Mouse (Mus musculus) megakaryocyte progenitor cell, adult 5-6 weeks (primary cell): Measurements from ENCODE around the gene Rsbn1. TPM values are rescaled to one million over a fixed set of nuclear protein-coding genes. Genes with fewer than 3 reads are reported as not detected.

Source experiments
- ATAC-seq: replicated peaks from 2 replicates; pipeline ENCODE4 v1.8.0; 2016; ENCODE audit warnings: mild to moderate bottlenecking, moderate TSS enrichment, inconsistent platforms; ENCODE audit not compliant: poor library complexity
- total RNA-seq, 2 experiments: library from RNA; stranded (forward) in 1 of 2; stranded (reverse) in 1 of 2; fragments of 157-497, 149-512 nt in 1 of 2; fragments of 200-1000 nt in 1 of 2; gene quantifications; 2 replicates each; pipeline versions ENCODE4 v1.2.3 to v1.2.4; 2015 to 2017

Rsbn1 gene
- total RNA-seq (2015) (56.7 and 62.2 TPM in 2 replicates), total RNA-seq (2017) (52.8 and 57.6 TPM in 2 replicates)

- peak; percentile 85 for ATAC-seq
These were observed at the start of gene Rsbn1 for GRCm38 (mm10) chr3:103914010-103914669. Gene Rsbn1, plus strand, starts transcription at chr3:103914120.

GRCm38 (mm10) chr3:103864200-103864599 lies 49.7 kb upstream of the Rsbn1 start:
- ATAC-seq, result no peak

GRCm38 (mm10) chr3:103867424-103867971 lies 46.4 kb upstream of the Rsbn1 start:
- ATAC-seq, result no peak

DNA sequence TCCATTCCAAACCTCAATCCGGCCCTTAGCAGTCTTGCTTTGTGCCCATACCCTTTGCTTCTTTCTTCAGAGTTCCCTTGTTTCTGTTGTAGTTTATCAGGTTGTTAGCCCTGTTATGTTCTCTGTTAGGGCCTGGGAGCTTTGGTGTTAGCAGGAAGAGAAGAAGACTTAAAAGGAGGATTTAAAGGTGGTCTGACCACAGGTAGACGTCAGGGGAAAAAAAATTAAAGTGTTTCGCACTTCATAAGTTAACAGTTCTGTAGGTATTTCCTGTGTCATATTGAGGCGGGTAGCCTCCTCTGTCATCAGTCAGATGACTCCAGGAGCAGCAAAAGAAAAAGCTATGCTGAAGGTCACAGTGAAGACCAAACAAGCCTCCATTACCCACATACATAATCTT lies 45.9 kb upstream of the Rsbn1 start:
- ATAC-seq, result no peak

DNA sequence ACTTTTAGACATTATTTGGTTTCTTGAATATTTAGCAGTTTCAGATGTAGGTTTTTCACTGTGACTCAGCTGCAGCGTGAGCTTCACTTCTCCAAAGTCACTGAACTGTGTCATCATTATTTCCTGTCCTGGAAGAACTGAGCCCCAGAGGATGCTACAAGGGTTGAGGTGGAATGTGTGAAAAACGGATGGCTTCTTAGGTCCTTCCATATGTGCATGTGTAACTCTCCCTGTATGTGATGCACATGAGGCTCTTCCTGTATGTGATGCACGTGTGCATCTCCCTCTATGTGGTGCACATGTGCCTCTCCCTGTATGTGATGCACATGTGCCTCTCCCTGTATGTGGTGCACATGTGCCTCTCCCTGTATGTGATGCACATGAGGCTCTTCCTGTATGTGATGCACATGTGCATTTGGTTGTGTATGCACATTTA lies 41.2 kb upstream of the Rsbn1 start:
- peak; percentile 91 for ATAC-seq

DNA sequence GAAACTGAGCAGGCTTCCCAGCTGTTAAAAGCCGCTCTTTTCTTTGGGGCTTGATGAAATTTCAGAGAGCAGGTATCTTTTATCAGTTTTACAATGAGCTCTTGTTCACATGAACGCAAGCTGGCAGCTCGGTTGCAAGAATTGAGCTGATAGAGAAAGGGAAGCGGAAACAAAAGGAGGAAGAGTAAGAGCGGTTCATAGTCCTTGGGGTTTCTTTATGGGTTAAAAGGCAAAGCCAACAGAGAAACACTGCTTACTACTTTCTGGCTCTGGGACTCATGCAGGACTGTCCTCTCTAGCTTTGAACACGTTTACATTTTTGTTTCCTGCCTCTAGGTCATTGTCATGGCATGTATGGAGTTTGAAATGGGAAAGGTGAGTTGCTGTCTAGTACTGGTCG lies 39.6 kb upstream of the Rsbn1 start:
- peak; percentile 60; the same call in 1 of the 2 replicates for ATAC-seq

GRCm38 (mm10) chr3:103885946-103886345 lies 28.0 kb upstream of the Rsbn1 start:
- ATAC-seq, result no peak

DNA sequence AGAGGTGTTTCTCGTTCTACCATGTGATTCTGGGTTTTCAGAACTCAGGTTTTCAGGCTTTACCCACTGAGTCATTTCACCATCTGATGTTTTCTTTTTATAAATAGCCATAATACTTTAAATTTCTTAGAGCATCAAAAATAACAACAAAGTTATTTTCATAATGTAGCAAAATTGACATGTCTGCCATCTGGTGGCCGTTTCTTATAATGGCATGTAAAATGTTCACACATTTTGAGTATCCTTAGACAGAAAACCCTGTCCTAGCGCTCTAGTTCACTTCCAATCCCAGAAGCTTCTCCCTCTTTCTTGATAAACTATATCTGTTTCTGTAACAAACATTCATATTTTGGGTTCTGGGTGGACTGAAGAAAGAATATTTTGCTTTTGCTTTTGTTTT lies 26.3 kb upstream of the Rsbn1 start:
- peak; percentile 79 for ATAC-seq

DNA sequence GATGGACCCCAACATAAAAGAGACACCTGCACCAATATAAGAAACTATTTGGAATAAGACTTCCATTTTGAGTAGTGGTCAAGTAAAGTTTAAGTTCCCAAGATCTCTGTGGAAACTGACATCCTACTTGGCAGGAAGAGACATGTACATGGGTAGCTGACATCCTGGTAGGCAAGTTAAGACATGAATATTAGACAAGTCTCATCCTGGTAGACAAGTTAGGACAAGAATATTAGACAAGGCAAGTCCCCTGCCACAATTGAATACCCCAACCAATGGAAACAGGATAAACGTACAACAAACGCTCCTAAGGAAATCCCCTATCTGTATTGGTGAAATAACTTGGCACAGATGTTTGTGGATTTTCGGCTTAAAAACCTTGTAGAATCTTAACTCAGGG lies 20.5 kb upstream of the Rsbn1 start:
- no peak for ATAC-seq

DNA sequence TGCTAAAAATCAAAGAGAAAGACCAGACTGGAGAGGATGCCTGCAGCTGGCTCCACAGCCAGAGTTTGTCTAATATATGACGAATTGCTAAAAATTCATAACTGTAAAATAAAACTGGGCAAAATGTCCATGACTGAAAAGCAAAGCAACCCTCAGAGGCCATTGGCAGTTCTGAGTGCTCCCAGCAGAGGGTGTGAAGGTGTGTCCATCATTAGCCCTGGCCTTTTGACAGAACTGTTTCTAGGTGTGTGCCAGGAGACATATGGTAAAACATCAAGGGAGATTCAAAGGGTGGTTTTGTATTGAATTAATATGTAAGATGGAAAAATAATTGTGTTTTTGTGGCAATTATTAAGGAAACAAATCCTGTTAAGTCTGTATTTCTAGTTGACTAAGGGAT lies 9.2 kb upstream of the Rsbn1 start:
- ATAC-seq, result peak; percentile 99

DNA sequence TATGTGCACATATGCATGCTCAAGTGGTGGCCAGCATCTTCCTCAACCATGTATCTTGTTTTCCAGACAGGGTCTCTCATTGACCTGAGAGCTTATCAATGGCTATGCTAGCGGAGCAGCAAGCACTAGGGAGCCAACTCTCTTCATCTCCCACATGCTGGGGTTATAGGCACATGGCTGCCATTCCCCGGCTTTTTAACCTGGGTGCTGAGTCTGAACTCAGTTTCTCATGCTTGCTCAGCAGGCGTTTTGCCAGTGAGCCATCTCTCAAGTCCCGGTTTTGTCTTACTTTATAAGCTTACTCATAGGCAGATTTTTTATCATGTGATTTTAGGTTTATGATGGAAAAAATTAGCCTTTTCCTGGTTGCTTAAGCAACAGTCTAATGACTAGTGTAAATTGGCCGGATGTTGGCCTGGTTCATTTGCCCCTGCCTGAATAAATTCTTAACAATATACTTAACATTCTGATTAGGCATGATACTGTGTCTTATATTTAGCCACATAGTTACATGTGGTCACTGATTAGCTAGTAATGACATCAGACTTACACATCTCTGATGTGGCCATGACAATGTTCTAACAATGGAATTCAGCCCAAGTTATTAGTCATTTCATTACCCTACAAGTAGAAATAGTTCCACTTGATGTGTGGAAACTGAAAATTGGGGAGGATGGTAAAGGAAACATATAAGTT lies 6.4 kb upstream of the Rsbn1 start:
- no peak; the same call in 1 of the 2 replicates for ATAC-seq

- no peak for ATAC-seq
These were observed 5.1 kb upstream of the Rsbn1 start for GRCm38 (mm10) chr3:103908781-103909180.

GRCm38 (mm10) chr3:103913451-103913961 lies 414 bp upstream of the Rsbn1 start:
- peak; percentile 29 for ATAC-seq

DNA sequence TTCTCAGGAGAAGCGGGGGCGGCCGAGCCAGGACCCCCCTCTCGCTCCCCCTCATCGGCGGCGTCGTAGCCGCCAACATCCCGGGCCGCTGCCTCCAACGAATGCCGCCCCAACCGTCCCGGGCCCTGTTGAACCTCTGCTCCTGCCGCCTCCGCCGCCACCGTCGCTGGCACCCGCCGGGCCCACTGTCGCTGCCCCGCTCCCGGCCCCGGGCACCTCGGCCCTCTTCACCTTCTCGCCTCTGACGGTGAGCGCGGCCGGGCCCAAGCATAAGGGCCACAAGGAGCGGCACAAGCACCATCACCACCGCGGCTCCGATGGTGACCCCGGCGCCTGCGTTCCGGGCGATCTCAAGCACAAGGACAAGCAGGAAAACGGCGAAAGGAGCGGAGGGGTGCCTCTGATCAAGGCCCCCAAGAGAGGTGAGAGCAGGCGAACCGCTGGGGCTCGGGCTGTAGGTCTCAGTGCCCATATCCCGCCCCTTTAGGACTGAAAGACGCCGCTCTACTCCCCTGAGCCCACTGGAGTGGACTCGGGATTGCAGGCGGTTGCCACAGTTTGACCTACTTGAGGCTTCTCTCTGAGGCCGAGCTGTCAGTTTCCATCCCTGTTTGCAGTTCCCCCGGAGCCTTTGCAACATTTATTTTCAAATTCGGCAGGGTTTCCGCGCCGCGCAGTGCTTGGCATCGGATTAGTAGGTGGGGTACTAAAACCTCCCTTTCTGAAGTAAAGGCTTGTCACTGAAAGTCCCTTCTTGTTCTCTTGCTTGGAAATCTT lies 1.0 kb downstream of the Rsbn1 start:
- peak; percentile 9; the same call in 1 of the 2 replicates for ATAC-seq

DNA sequence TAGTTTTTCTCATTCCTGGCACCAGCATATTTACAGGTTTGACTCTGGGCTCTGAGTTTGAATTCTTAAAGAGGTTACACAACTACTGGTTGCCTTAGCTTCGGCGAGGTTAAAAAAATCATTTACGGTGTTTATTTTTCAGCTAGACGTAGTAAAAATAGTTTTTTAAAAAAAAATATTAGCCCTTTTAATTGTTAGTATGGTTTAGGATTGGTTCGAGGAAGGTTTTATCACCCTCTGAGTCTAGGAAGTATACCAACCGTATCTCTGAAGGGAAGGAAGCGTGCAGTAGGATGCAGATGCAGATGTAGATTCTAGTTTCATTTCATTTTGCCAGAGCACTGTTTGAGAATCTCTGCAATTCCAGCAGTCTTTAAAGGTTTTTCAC lies 1.6 kb downstream of the Rsbn1 start:
- ATAC-seq, result no peak

GRCm38 (mm10) chr3:103916205-103916838 lies 2.4 kb downstream of the Rsbn1 start:
- ATAC-seq, result peak; percentile 17; the same call in 1 of the 2 replicates

GRCm38 (mm10) chr3:103916839-103917237 lies 2.9 kb downstream of the Rsbn1 start:
- no peak for ATAC-seq

GRCm38 (mm10) chr3:103920094-103920493 lies 6.2 kb downstream of the Rsbn1 start:
- ATAC-seq, result 0 out of 2 replicates have a peak, but pooled peaks have one; percentile 20

DNA sequence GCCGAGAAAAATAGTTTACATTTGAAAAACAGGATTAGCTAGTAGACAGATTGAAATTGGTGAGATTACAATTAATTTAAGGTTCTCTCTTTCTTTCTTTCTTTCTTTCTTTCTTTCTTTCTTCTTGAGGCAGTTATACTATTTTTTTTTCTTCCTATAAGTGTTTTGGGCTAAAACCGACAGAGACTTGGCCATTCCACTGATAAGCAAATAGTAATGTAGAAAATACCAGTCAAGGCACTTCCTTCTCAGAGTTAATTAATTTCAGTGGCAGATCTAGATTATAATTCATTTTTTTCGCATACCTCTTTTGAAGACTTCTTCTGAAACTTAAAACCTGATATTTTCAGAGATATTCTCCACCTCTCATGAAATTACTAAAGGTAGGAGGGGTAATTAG lies 11.4 kb downstream of the Rsbn1 start:
- no peak for ATAC-seq

- ATAC-seq, result peak; percentile 97
These were observed 13.6 kb downstream of the Rsbn1 start for GRCm38 (mm10) chr3:103927511-103927910.
